ENCODE assay signal across 8 mouse cellular contexts in genomic region chr3:28263002-28263947, GRCm38 (mm10). TPM values are rescaled to one million over a fixed set of nuclear protein-coding genes. Genes with fewer than 3 reads are reported as not detected.
DNase-seq lines count a peak whose midpoint lies in the region; ATAC-seq and TF ChIP-seq lines count a peak whose summit lies in the region.

Gene Tnik, plus strand, starts transcription at chr3:28263214.

- H3K9ac ChIP-seq in embryonic facial prominence, embryonic 11.5 days (replicated peaks; ENCODE audit: low read length) = peak within 1 kb of the TSS; percentile 66
- peak within 1 kb of the TSS; percentile 68 for H3K9ac ChIP-seq in heart, adult 2 months (ENCODE audit: low read depth, low read length)
- peak within 1 kb of the TSS; percentile 58 for H3K9ac ChIP-seq in kidney, embryonic 14.5 days (ENCODE audit: low read depth, low read length)
- peak within 1 kb of the TSS; percentile 60 for H3K9ac ChIP-seq in limb, embryonic 14.5 days (ENCODE audit: low read depth, low read length, severe bottlenecking)
- H3K9ac ChIP-seq in midbrain, embryonic 16.5 days (ENCODE audit: low read depth, low read length) = peak within 1 kb of the TSS; percentile 97

- no peak for TF ChIP-seq EP300 in heart, adult 2 months (IDR thresholded peaks at IDR 0.05; ENCODE audit: insufficient read depth, low read depth, low read length)

- no peaks in the 10 kb centered on the region for H3K36me3 ChIP-seq in erythroblast, embryonic 14.5 days (ENCODE audit: control insufficient read depth)
- H3K36me3 ChIP-seq in embryonic facial prominence, embryonic 11.5 days (replicated peaks; ENCODE audit: control insufficient read depth, insufficient read depth, low read depth, low read length) = no peaks in the 10 kb centered on the region
- no peaks in the 10 kb centered on the region for H3K36me3 ChIP-seq in heart, adult 2 months (ENCODE audit: control insufficient read depth, insufficient read depth, low read length)
- no peaks in the 10 kb centered on the region for H3K36me3 ChIP-seq in kidney, embryonic 14.5 days (ENCODE audit: control insufficient read depth, insufficient read depth, low read length)
- no peaks in the 10 kb centered on the region for H3K36me3 ChIP-seq in limb, embryonic 14.5 days (ENCODE audit: control insufficient read depth, insufficient read depth, low read length)
- H3K36me3 ChIP-seq in midbrain, embryonic 16.5 days (ENCODE audit: control insufficient read depth, insufficient read depth, low read length) = no peaks in the 10 kb centered on the region

- peak within 1 kb of the TSS; percentile 56; the same call in 1 of the 2 replicates for H3K27ac ChIP-seq in embryonic facial prominence, embryonic 11.5 days (replicated peaks; ENCODE audit: low read depth, low read length)
- H3K27ac ChIP-seq in heart, adult 2 months = peak within 1 kb of the TSS; percentile 75
- no peak within 1 kb of the TSS for H3K27ac ChIP-seq in kidney, embryonic 14.5 days (ENCODE audit: low read depth, low read length)
- no peak within 1 kb of the TSS for H3K27ac ChIP-seq in limb, embryonic 14.5 days (replicated peaks; ENCODE audit: low read depth, low read length)
- peak within 1 kb of the TSS; percentile 98 for H3K27ac ChIP-seq in midbrain, embryonic 16.5 days (ENCODE audit: low read length)

- peaks cover 47% of the 10 kb centered on the region for H3K27me3 ChIP-seq in erythroblast, embryonic 14.5 days (ENCODE audit: control insufficient read depth)
- H3K27me3 ChIP-seq in embryonic facial prominence, embryonic 11.5 days (ENCODE audit: control insufficient read depth, insufficient read depth, low read length) = 0 out of 2 replicates have a peak, but pooled peaks cover 2% of the 10 kb centered on the region
- no peaks in the 10 kb centered on the region for H3K27me3 ChIP-seq in heart, adult 2 months (ENCODE audit: control insufficient read depth, insufficient read depth, low read length)
- H3K27me3 ChIP-seq in kidney, embryonic 14.5 days (ENCODE audit: control insufficient read depth, insufficient read depth, low read length) = no peaks in the 10 kb centered on the region
- H3K27me3 ChIP-seq in limb, embryonic 14.5 days (ENCODE audit: control insufficient read depth, insufficient read depth, low read length) = peaks cover 27% of the 10 kb centered on the region
- no peaks in the 10 kb centered on the region for H3K27me3 ChIP-seq in midbrain, embryonic 16.5 days (ENCODE audit: control insufficient read depth, insufficient read depth, low read depth, low read length)

- DNase-seq in embryonic facial prominence, embryonic 11.5 days (ENCODE audit: low spot score) = peak; percentile 80
- DNase-seq in heart, adult 2 months = peak; percentile 74 to 78
- peak; percentile 80 for DNase-seq in limb, embryonic 14.5 days (ENCODE audit: low spot score)
- DNase-seq in spleen, postnatal 14 days (ENCODE audit: low spot score in 2 of 2) = peak; percentile 17 to 30

- under 1% methylated on average over 57 of the region's 59 CpGs for WGBS in embryonic facial prominence, embryonic 11.5 days
- under 1% methylated on average over 59 of the region's 59 CpGs for WGBS in heart, adult 2 months
- WGBS in kidney, embryonic 14.5 days = 0% methylated on average over 58 of the region's 59 CpGs
- under 1% methylated on average over 52 of the region's 59 CpGs for WGBS in limb, embryonic 14.5 days
- WGBS in midbrain, embryonic 16.5 days = 0% methylated on average over 59 of the region's 59 CpGs

- TF ChIP-seq POLR2A in heart, adult 2 months (IDR thresholded peaks at IDR 0.05; ENCODE audit: insufficient read depth, low read depth, low read length) = peak; percentile 63
- TF ChIP-seq POLR2A in limb, embryonic 14.5 days (IDR thresholded peaks at IDR 0.05; ENCODE audit: borderline replicate concordance, extremely low read depth, insufficient read depth, insufficient read length) = no peak

- intact Hi-C loops in heart, adult 2 months (cut with DNase I) = loop anchor here (10.0 kb wide), 1 partner anchor 282 kb away; no protein-coding TSS in a partner anchor

- TF ChIP-seq CTCF in heart, adult 2 months (IDR thresholded peaks at IDR 0.05) = no peak

- ATAC-seq in erythroblast, adult 5-6 weeks (replicated peaks; ENCODE audit: low FRiP score, poor library complexity, severe bottlenecking) = no peak
- peak; percentile 86 for ATAC-seq in embryonic facial prominence, embryonic 11.5 days (replicated peaks; ENCODE audit: insufficient number of reproducible peaks, low FRiP score, low TSS enrichment, low read depth)
- peak; percentile 90 for ATAC-seq in kidney, embryonic 14.5 days (ENCODE audit: low FRiP score, low TSS enrichment)
- peak; percentile 88 for ATAC-seq in limb, embryonic 14.5 days (ENCODE audit: low FRiP score, low read depth)
- ATAC-seq in midbrain, embryonic 16.5 days = peak; percentile 93

- H3K79me2 ChIP-seq in heart, adult 2 months (replicated peaks; ENCODE audit: control insufficient read depth, insufficient read depth, low read length) = no peaks in the 10 kb centered on the region

- peak within 1 kb of the TSS; percentile 63 for H3K4me3 ChIP-seq in erythroblast, embryonic 14.5 days (replicated peaks)
- peak within 1 kb of the TSS; percentile 74 for H3K4me3 ChIP-seq in embryonic facial prominence, embryonic 11.5 days (ENCODE audit: low read depth, low read length)
- peak within 1 kb of the TSS; percentile 85 for H3K4me3 ChIP-seq in heart, adult 2 months
- H3K4me3 ChIP-seq in kidney, embryonic 14.5 days (ENCODE audit: low read length) = peak within 1 kb of the TSS; percentile 73
- peak within 1 kb of the TSS; percentile 65 for H3K4me3 ChIP-seq in limb, embryonic 14.5 days (replicated peaks; ENCODE audit: low read length)
- peak within 1 kb of the TSS; percentile 80 for H3K4me3 ChIP-seq in midbrain, embryonic 16.5 days (ENCODE audit: low read depth, low read length)

- H3K9me3 ChIP-seq in erythroblast, embryonic 14.5 days (ENCODE audit: control insufficient read depth, low read length) = no peaks in the 10 kb centered on the region
- no peaks in the 10 kb centered on the region for H3K9me3 ChIP-seq in embryonic facial prominence, embryonic 11.5 days (replicated peaks; ENCODE audit: control insufficient read depth, low read length)
- no peaks in the 10 kb centered on the region for H3K9me3 ChIP-seq in kidney, embryonic 14.5 days (ENCODE audit: control insufficient read depth, low read length)
- no peaks in the 10 kb centered on the region for H3K9me3 ChIP-seq in limb, embryonic 14.5 days (ENCODE audit: control insufficient read depth, low read length)
- no peaks in the 10 kb centered on the region for H3K9me3 ChIP-seq in midbrain, embryonic 16.5 days (replicated peaks; ENCODE audit: control insufficient read depth, low read length, poor library complexity, severe bottlenecking)

- H3K4me2 ChIP-seq in embryonic facial prominence, embryonic 11.5 days (ENCODE audit: low read depth, low read length) = peak within 1 kb of the TSS; percentile 90
- peak within 1 kb of the TSS; percentile 97 for H3K4me2 ChIP-seq in kidney, embryonic 14.5 days (replicated peaks; ENCODE audit: low read depth, low read length)
- H3K4me2 ChIP-seq in limb, embryonic 14.5 days (replicated peaks; ENCODE audit: low read depth, low read length, severe bottlenecking) = peak within 1 kb of the TSS; percentile 95
- peak within 1 kb of the TSS; percentile 64 for H3K4me2 ChIP-seq in midbrain, embryonic 16.5 days (ENCODE audit: low read length)

- H3K4me1 ChIP-seq in erythroblast, embryonic 14.5 days (ENCODE audit: control insufficient read depth) = peaks cover 20% of the 10 kb centered on the region
- H3K4me1 ChIP-seq in embryonic facial prominence, embryonic 11.5 days (ENCODE audit: control insufficient read depth, insufficient read depth, low read length) = no peaks in the 10 kb centered on the region
- peaks cover 4% of the 10 kb centered on the region for H3K4me1 ChIP-seq in heart, adult 2 months (ENCODE audit: control insufficient read depth, insufficient read depth, low read length)
- peaks cover 6% of the 10 kb centered on the region; the same call in 1 of the 2 replicates for H3K4me1 ChIP-seq in kidney, embryonic 14.5 days (ENCODE audit: control insufficient read depth, insufficient read depth, low read length)
- H3K4me1 ChIP-seq in limb, embryonic 14.5 days (ENCODE audit: control insufficient read depth, insufficient read depth, low read length) = 0 out of 2 replicates have a peak, but pooled peaks cover 3% of the 10 kb centered on the region
- H3K4me1 ChIP-seq in midbrain, embryonic 16.5 days (ENCODE audit: control insufficient read depth, insufficient read depth, low read length) = peaks cover 23% of the 10 kb centered on the region

RNA-seq across cellular contexts. Expression of gene Tnik, which starts in this region (rescaled TPM):
- polyA plus RNA-seq in erythroblast, embryonic 14.5 days (2012) = 0.07 TPM in 1 of 2 replicates, not detected in the other
- total RNA-seq in erythroblast, adult 5-6 weeks (2015; ENCODE audit: low replicate concordance) = 0.19 and 3.6 TPM in 2 replicates
- 2.2 and 2.5 TPM in 2 replicates for total RNA-seq in erythroblast, adult 5-6 weeks (2017; ENCODE audit: low replicate concordance)
- 14.0 and 15.9 TPM in 2 replicates for polyA plus RNA-seq in embryonic facial prominence, embryonic 11.5 days (2014; fragmentation: Nextera tagmentation; extraction: Ambion mirVana)
- total RNA-seq in heart, adult 2 months (2021) = 10 to 100 TPM; 26.8 to 29.8 TPM
- polyA plus RNA-seq in heart, adult 2 months (2012; rRNA removed) = 6.6 and 13.6 TPM in 2 replicates
- polyA plus RNA-seq in kidney, embryonic 14.5 days (2014; fragmentation: Nextera tagmentation; extraction: Ambion mirVana) = 3.2 and 3.9 TPM in 2 replicates
- polyA plus RNA-seq in limb, embryonic 14.5 days (2012; rRNA removed) = 5.4 and 5.5 TPM in 2 replicates
- polyA plus RNA-seq in limb, embryonic 14.5 days (2014; fragmentation: Nextera tagmentation; extraction: Ambion mirVana) = 9.6 TPM in 2 replicates
- polyA plus RNA-seq in midbrain, embryonic 16.5 days (2015; fragmentation: Nextera tagmentation; extraction: Ambion mirVana) = 68.2 and 76.3 TPM in 2 replicates

Comparison
In these comparisons a context has a peak if more than half of its experiments do, and no peak if none do; other contexts are left out.
1. RNA of gene Tnik (total RNA-seq): 26.8 to 29.8 TPM in heart, adult 2 months; 0.19 to 3.6 TPM in erythroblast, adult 5-6 weeks; every median in the first group is over 4 times any median in the second.
2. DNase-seq: peak in every context shown above with its lines; median percentile 80 in embryonic facial prominence, embryonic 11.5 days; 80 in limb, embryonic 14.5 days; 76 in heart, adult 2 months; 24 in spleen, postnatal 14 days.
3. H3K27ac ChIP-seq: peak in embryonic facial prominence, embryonic 11.5 days (single experiment), heart, adult 2 months (single experiment) and midbrain, embryonic 16.5 days (single experiment); none in kidney, embryonic 14.5 days (single experiment) and limb, embryonic 14.5 days (single experiment).
4. Peak in every context shown above with its lines, with median percentiles within 50 percentile points of each other: H3K4me3 ChIP-seq, H3K4me2 ChIP-seq and H3K9ac ChIP-seq.